8 mouse cellular contexts compared by ENCODE assay signal in the genomic region with DNA sequence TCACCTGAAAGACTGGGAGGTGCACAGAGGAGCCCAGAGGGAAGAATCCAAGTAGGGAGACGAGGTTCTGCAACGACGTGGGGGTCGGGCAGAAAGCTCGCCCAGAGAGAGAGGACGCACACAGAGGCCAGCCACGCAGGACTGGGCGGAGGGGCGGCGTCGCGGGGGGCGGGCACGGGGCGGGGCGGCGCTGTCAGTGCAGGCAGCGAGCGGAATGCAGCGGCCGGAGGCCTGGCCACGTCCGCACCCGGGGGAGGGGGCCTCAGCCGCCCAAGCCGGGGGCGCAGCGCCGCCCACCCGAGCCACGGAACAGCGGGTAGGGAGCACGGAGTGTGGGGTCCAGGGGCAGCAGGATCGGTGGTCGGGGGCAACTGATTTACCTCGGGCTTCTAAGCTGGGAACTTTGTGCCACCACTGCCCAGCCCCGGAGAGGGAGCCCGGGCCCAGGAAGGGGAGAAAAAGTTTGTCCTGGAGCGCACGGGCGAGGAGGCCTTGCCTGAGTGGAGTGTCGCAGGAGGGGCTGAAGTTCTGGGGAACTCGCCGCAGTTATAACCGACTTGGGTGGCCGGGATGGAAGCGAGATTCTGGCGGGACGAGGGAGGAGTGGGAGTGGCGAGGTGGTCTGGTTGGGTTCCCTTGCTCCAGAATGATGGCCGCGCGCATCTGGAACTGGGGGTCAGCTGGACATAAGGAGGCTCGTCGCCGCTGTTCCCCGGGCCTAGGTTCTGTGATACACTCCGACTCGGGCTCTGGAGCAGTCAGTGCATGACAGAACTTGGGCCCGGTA. TPM values are rescaled to one million over a fixed set of nuclear protein-coding genes. Genes with fewer than 3 reads are reported as not detected.
DNase-seq lines count a peak whose midpoint lies in the region; ATAC-seq and TF ChIP-seq lines count a peak whose summit lies in the region.

A gene (plus strand): TSS at position 190 of the 787 bp plus-strand sequence.

- no peak for TF ChIP-seq POLR2A in spleen, adult 2 months (IDR thresholded peaks at IDR 0.05; ENCODE audit: low read depth, low read length)
- TF ChIP-seq POLR2A in embryonic fibroblast, embryonic 13.5 days (IDR thresholded peaks at IDR 0.05; ENCODE audit: low read depth, low read length): peak; percentile 81

- peak within 1 kb of the TSS; percentile 84 for H3K4me2 ChIP-seq in heart, embryonic 16.5 days (ENCODE audit: low read depth, low read length)

- peak within 1 kb of the TSS; percentile 85 for H3K9ac ChIP-seq in heart, embryonic 16.5 days (ENCODE audit: low read length)

- WGBS in spleen, adult 2 months: 3% methylated on average over 54 of the region's 60 CpGs
- under 1% methylated on average over 54 of the region's 60 CpGs for WGBS in heart, embryonic 16.5 days
- WGBS in midbrain, embryonic 10.5 days: 1% methylated on average over 59 of the region's 60 CpGs

- peaks cover 7% of the 10 kb centered on the region; the same call in 1 of the 2 replicates for H3K4me1 ChIP-seq in spleen, adult 2 months (ENCODE audit: control insufficient read depth, insufficient read depth, insufficient read length)
- H3K4me1 ChIP-seq in embryonic fibroblast, embryonic 13.5 days (ENCODE audit: control insufficient read depth, insufficient read depth, low read length): no peaks in the 10 kb centered on the region
- peaks cover 7% of the 10 kb centered on the region for H3K4me1 ChIP-seq in heart, embryonic 16.5 days (ENCODE audit: control insufficient read depth, insufficient read depth, low read length)
- peaks cover 22% of the 10 kb centered on the region for H3K4me1 ChIP-seq in midbrain, embryonic 10.5 days

- H3K4me3 ChIP-seq in spleen, adult 2 months (ENCODE audit: extremely low read depth, insufficient read depth, insufficient read length): peak within 1 kb of the TSS; percentile 60
- H3K4me3 ChIP-seq in embryonic fibroblast, embryonic 13.5 days (ENCODE audit: insufficient read depth, low read length): peak within 1 kb of the TSS; percentile 88
- peak within 1 kb of the TSS; percentile 73 for H3K4me3 ChIP-seq in heart, embryonic 16.5 days (ENCODE audit: low read length)
- H3K4me3 ChIP-seq in midbrain, embryonic 10.5 days: peak within 1 kb of the TSS; percentile 80

- TF ChIP-seq CTCF in spleen, adult 2 months (IDR thresholded peaks at IDR 0.05; ENCODE audit: extremely low read depth, insufficient read depth, insufficient read length, insufficient replicate concordance): no peak
- TF ChIP-seq CTCF in embryonic fibroblast, embryonic 13.5 days (IDR thresholded peaks at IDR 0.05; ENCODE audit: borderline replicate concordance, insufficient read depth, low read length): no peak

- H3K27ac ChIP-seq in spleen, adult 2 months (ENCODE audit: insufficient read depth, low read length): no peak within 1 kb of the TSS
- peak within 1 kb of the TSS; percentile 41 for H3K27ac ChIP-seq in embryonic fibroblast, embryonic 13.5 days (ENCODE audit: insufficient read depth, low read length)
- H3K27ac ChIP-seq in heart, embryonic 16.5 days (ENCODE audit: low read length): peak within 1 kb of the TSS; percentile 53
- peak within 1 kb of the TSS; percentile 82 for H3K27ac ChIP-seq in midbrain, embryonic 10.5 days (replicated peaks)

- H3K36me3 ChIP-seq in spleen, adult 2 months (ENCODE audit: control insufficient read depth, insufficient read depth, low read length): no peaks in the 10 kb centered on the region
- H3K36me3 ChIP-seq in heart, embryonic 16.5 days (ENCODE audit: control insufficient read depth, insufficient read depth): peaks cover 2% of the 10 kb centered on the region; the same call in 1 of the 2 replicates
- H3K36me3 ChIP-seq in midbrain, embryonic 10.5 days: no peaks in the 10 kb centered on the region

- H3K9me3 ChIP-seq in heart, embryonic 16.5 days (replicated peaks; ENCODE audit: control insufficient read depth, low read length): 0 out of 2 replicates have a peak, but pooled peaks cover 3% of the 10 kb centered on the region
- no peaks in the 10 kb centered on the region for H3K9me3 ChIP-seq in midbrain, embryonic 10.5 days (replicated peaks)

- H3K27me3 ChIP-seq in spleen, adult 2 months (ENCODE audit: control insufficient read depth, insufficient read depth, low read length): peaks cover 12% of the 10 kb centered on the region
- no peaks in the 10 kb centered on the region for H3K27me3 ChIP-seq in heart, embryonic 16.5 days (ENCODE audit: control insufficient read depth, insufficient read depth, low read length)
- peaks cover 17% of the 10 kb centered on the region for H3K27me3 ChIP-seq in midbrain, embryonic 10.5 days (ENCODE audit: low read depth, poor library complexity, severe bottlenecking)

- no peak for DNase-seq in spleen, adult 2 months (ENCODE audit: low read depth in 1 of 2, low spot score in 2 of 2)
- no peak for DNase-seq in spleen, postnatal 14 days (ENCODE audit: low spot score in 2 of 2)
- peak; percentile 78 to 85 for DNase-seq in kidney, postnatal 4 days
- peak; percentile 72 for DNase-seq in midbrain, embryonic 10.5 days (ENCODE audit: low spot score)
- DNase-seq in spleen, adult 12 weeks (ENCODE audit: low spot score): no peak

- peak; percentile 88 for ATAC-seq in heart, embryonic 16.5 days (replicated peaks; ENCODE audit: extremely low read depth, insufficient read depth, low FRiP score)
- no peak for ATAC-seq in erythroid progenitor cell, adult 5-6 weeks (replicated peaks; ENCODE audit: low FRiP score, poor library complexity, severe bottlenecking)

RNA-seq across cellular contexts. Expression of the gene that starts here (rescaled TPM):
- 7.6 and 10.6 TPM in 2 replicates for polyA plus RNA-seq in spleen, adult 2 months (2012; rRNA removed)
- 172 and 187 TPM in 2 replicates for polyA plus RNA-seq in embryonic fibroblast, embryonic 13.5 days (2011; ENCODE audit: insufficient read length, low read depth, missing spikeins)
- 118 and 129 TPM in 2 replicates for polyA plus RNA-seq in heart, embryonic 16.5 days (2015; fragmentation: Nextera tagmentation; extraction: Ambion mirVana)
- polyA plus RNA-seq in midbrain, embryonic 10.5 days (2016; fragmentation: Nextera tagmentation; extraction: Ambion mirVana): 44.9 and 46.1 TPM in 2 replicates
- not detected in 2 replicates for total RNA-seq in erythroid progenitor cell, adult 5-6 weeks (2015; ENCODE audit: low replicate concordance)
- total RNA-seq in erythroid progenitor cell, adult 5-6 weeks (2017; ENCODE audit: low replicate concordance): not detected in 2 replicates

Comparison
In these comparisons a context has a peak if more than half of its experiments do, and no peak if none do; other contexts are left out.
1. DNase-seq: peak in kidney, postnatal 4 days (2 of 2) and midbrain, embryonic 10.5 days (single experiment); none in spleen, adult 2 months (0 of 2), spleen, postnatal 14 days (0 of 2) and spleen, adult 12 weeks (single experiment).
2. Peak in every context shown above with its lines, with median percentiles within 50 percentile points of each other: H3K4me3 ChIP-seq.